Mouse (Mus musculus): ENCODE measurements around the gene Ss18l1. TPM values are rescaled to one million over a fixed set of nuclear protein-coding genes. Genes with fewer than 3 reads are reported as not detected.
A peak's percentile ranks its signal among the peaks of the same experiment; 100 is the strongest.

Ss18l1 gene
- total RNA-seq, 2 experiments from 2014 or later, result 34.8 to 36.0 TPM

DNA sequence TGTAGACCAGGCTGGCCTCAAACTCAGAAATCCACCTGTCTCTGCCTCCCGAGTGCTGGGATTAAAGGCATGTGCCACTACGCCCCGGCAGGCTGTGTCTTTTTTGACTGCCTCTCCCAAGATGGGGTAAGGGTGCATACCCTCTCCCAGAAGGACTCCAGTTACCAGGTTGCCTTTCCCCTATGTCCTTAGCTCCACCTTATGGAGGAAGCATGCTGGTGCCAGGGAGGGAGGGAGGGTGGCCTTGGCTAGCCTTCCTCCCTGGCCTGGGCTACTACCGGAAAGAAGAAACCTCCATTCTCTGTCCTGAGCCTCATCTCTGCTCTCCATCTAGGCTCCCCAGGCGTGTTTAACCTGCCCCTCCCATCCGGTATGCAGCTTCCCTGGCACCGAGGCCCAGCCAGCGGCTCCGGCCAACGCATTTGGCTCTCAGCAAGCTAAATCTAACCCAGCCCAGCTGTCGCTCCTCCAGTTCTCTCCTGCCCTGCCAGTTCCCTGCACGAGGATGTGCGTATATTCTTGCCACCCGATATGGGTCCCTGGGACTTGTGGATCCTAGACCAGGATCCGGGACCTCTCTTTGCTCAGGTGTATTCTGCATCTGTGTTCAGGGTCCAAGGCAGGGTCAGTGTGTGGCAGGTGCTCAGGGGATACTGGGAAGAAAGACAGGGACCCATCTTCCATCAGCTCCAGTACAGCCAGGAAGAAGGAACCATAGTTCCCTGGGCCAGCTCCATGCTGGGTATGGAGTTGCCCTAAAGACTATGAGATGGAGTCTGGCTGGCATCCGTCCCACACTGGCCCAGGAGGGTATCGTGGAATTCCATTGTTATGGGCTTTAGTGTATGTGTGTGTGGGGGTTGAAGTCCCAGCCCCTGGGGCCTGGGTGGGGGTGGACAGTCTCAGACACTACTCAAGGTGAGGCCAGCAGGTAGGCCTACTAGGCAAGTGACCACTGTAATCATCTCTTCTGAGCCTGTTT lies 71.9 kb downstream of the Ss18l1 start:
- intact Hi-C loops (cut with DNase I), result no loop called here
- DNase-seq (ENCODE audit: low spot score in 2 of 2), result peak; percentile 72 to 93

DNA sequence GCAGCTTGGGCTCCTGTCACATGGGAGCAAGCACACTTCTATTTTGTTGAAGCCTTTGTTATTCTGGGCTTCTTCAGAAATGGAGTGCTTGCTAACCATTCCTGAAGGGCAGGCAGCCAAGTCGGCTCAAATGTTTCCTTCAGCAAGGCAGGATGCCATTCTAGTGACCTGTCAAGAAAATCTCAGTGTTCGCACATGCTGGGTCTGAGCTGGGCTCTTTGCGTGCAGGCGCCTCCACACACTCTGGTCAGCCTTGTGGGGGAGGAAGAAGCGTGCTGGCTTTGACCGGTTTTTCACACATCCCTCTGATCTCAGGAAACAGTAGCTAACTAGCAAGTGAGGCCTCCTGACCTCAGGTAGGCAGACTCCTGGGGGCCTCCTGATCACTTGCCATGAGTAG lies 73.0 kb downstream of the Ss18l1 start:
- peak; percentile 51 to 84 for DNase-seq (ENCODE audit: low spot score in 2 of 2)
- intact Hi-C loops (cut with DNase I), result no loop called here

DNA sequence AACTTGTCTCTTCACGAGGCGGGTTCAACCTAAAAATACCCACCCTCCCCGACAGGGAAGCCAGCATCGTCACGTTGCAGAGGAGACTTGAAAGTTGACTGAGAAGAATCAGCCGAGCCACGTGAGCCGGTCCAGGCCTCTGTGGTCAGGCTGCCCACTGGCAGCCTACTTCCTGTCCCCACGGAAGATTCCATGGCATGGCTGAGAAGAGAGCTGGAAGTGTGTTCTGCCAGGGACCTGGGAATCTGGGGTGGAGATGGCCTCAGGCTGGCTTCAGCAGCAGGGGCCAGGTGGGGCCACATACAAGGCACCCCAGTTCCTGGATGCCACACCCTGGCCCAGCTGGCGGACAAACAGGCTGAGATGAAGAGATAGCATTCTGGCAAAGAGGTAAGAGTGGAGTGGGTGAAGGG lies 73.8 kb downstream of the Ss18l1 start:
- DNase-seq (ENCODE audit: low spot score in 2 of 2), result peak; percentile 50 to 81
- intact Hi-C loops (cut with DNase I), result no loop called here

DNA sequence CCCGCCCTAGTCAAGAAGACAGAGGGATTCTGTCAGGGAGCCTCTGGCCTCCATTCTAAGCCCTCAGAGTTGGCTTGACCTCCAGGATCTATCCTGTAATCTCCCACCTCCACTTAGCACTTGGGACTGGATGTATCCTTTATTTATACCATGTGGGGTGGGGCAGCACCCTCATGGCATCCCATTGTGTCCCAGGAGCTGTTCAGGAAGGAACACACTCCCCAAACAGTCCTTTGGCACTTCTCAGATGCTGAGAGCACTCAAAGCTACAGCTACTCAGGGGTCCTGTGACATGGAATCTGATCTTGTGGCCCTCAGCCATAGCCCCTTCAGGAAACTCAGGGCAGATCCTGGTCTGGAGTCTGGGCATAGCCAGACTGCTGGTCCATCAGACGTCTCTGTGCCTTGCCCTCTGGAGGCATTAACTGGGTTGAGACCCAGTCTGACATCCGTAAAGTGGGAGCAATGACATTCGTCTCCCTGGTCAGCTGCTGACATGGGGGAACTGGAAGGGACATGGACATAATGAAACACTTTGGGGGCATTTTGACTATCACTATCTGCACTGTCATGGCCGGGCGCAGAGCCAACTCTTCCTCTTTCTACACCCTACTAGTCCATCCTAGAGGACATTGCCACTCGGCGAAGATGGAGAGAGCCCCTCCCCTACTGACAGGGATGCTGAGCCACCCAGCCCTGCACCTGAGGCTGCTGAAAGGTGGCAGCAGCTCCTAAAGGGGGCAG lies 74.6 kb downstream of the Ss18l1 start:
- intact Hi-C loops (cut with DNase I), result no loop called here
- DNase-seq (ENCODE audit: low spot score in 2 of 2), result peak in 1 of 2 experiments; percentile 28

DNA sequence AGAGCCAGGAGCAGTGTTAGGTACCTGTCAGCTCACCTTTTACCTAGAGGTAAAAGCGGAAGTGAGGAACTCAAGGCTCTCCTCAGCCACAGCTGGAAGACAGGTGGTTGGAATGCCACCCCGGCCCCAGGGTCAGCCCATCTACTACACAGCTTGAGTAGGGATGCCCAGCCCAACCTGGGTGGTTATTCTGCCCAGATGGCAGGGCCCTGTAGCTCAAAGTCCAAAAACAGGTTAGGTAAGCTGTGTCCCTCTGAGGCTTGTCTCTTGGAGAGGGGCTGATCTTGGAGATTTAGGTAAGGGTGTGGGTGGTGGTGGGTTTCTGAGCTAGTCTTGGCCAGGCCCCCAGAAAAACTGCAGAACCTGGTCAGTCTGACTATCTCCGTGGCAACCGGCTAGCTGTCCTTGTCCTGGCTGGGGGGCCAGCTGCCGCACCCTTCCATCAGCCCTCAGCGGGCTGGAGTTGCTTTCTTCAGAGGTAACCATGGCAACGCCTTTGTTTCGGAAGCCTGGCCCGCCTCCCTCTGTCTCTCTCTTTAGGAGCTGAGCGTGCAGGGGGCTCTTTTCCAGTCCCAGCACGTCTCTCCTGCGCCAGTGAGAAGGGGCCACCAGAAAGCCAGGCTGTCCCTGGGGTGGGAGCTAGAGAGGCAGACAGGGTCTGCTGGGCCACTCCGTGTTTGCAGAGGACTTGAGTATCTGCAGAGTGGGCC lies 75.3 kb downstream of the Ss18l1 start:
- intact Hi-C loops (cut with DNase I), result loop anchor here (2.0 kb wide), 1 partner anchor 47 kb away; the partner anchor contains the start of gene Mtg2
- DNase-seq (ENCODE audit: low spot score in 2 of 2), result peak; percentile 65 to 79

- intact Hi-C loops (cut with DNase I), result loop anchor here (2.0 kb wide), 1 partner anchor 48 kb away; the partner anchor contains the start of gene Mtg2
- peak; percentile 99 to 100 for DNase-seq (ENCODE audit: low spot score in 2 of 2)
These were observed 76.5 kb downstream of the Ss18l1 start, which contains the start of gene Osbpl2 for GRCm38 (mm10) chr2:180118661-180119438. Gene Osbpl2, plus strand, starts transcription at chr2:180119306.

Other genes starting within 250 kb of the Ss18l1 start
- 10 to 100 TPM; 17.7 to 18.9 TPM for gene Taf4, start 65.9 kb upstream of the Ss18l1 start, total RNA-seq (2021)
- 100 to 1,000 TPM; 116 to 118 TPM for gene Lsm14b, start 17.5 kb upstream of the Ss18l1 start, total RNA-seq (2021)
- gene Psma7, start 76 bp upstream of the Ss18l1 start, total RNA-seq (2021), result 100 to 1,000 TPM; 164 to 168 TPM
- 10 to 100 TPM; 14.9 to 19.2 TPM for gene Mtg2, start 28.1 kb downstream of the Ss18l1 start, total RNA-seq (2021)
- 10 to 100 TPM; 74.4 to 96.9 TPM for gene Hrh3, start 62.0 kb downstream of the Ss18l1 start, total RNA-seq (2021)
- 10 to 100 TPM; 43.9 to 47.8 TPM for gene Osbpl2, start 76.8 kb downstream of the Ss18l1 start, total RNA-seq (2021)
- 100 to 1,000 TPM in 1 of 2 experiments, 10 to 100 TPM in 1; 91.6 to 103 TPM for gene Adrm1, start 129.0 kb downstream of the Ss18l1 start, total RNA-seq (2021)
- gene Lama5, start 183.3 kb downstream of the Ss18l1 start, total RNA-seq (2021), result 1 to 10 TPM; 6.0 to 6.7 TPM
- 100 to 1,000 TPM; 648 to 660 TPM for gene Rps21, start 214.9 kb downstream of the Ss18l1 start, total RNA-seq (2021)
- 10 to 100 TPM; 23.9 to 30.4 TPM for gene Cables2, start 231.0 kb downstream of the Ss18l1 start, total RNA-seq (2021)
- gene Rbbp8nl, start 247.4 kb downstream of the Ss18l1 start, total RNA-seq (2021), result not detected

Measured in left cerebral cortex, postnatal 25 days (tissue).